Mouse (Mus musculus): ENCODE data around the gene Ccdc144b. TPM values are rescaled to one million over a fixed set of nuclear protein-coding genes. Genes with fewer than 3 reads are reported as not detected.

Ccdc144b gene
- polyA plus RNA-seq, 2 experiments: not detected

DNA sequence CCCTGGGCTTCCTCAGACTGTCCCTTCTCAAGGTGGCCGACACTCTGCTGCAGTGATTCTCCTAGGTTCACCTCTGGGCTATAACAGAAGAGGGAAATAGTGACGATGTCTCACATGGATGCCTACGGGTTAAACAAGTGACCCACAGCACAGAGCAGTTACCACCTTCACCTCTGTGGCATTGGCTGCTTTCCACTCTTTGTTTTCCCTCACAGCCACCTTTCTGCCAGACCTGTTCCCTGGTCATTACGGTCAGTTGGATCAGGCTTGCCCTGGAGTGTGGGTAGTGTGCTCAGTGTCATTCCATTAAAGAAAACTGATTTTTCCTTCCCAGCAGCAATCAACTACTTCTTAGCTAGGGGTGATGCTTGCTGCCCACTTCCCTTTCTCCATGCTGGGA is 29.5 kb upstream of the Ccdc144b start:
- Histone ChIP-seq H3K4me3 (ENCODE audit: insufficient read depth in 1 of 2, low read depth in 2 of 2, low read length in 2 of 2) (no peak overlapping the region), H3K27ac (no peak overlapping the region), H3K9me3 (ENCODE audit: control insufficient read depth, low read length) (no peaks in the 10 kb centered on the region), H3K4me2 (ENCODE audit: low read depth) (no peak overlapping the region), H3K4me1 (replicated peaks; ENCODE audit: control insufficient read depth in 2 of 2, insufficient read depth in 2 of 2, low read length in 1 of 2) (no peaks in the 10 kb centered on the region), H3K36me3 (replicated peaks; ENCODE audit: control insufficient read depth, insufficient read depth, low read depth) (peaks cover 5% of the 10 kb centered on the region; the same call in 1 of the 2 replicates), H3K9ac (replicated peaks) (no peak overlapping the region), H3K27me3 (ENCODE audit: control insufficient read depth, insufficient read depth, low read length) (no peaks in the 10 kb centered on the region)
- ATAC-seq (ENCODE audit: insufficient read depth) (no peak), DNase-seq (ENCODE audit: low read depth in 3 of 3, low spot score in 3 of 3) (no peak)
- WGBS (ENCODE audit: insufficient replicate concordance): 74% methylated on average over 4 of the region's 4 CpGs
- TF ChIP-seq CTCF (IDR thresholded peaks at IDR 0.05; ENCODE audit: low read depth) (no peak), EP300 (IDR thresholded peaks at IDR 0.05; ENCODE audit: low read depth) (no peak)

DNA sequence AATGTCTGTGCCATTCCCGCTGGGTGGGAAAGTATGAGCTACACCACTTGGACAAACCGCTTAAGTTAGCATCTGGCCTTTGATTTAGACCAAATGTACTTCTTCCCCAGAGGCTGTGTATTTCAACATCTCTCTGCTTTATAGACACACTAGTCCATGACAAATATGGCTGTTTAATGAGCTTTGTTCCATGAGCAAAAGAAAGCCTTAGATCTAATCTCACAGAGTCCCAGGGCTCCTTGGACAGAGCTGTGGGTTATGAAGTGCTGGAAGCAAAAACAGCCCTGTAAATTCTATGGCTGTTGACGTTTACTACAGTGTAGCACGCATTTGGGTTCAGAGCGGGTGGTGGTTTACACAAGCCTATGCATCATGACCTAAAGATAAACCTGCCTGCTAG is 27.4 kb upstream of the Ccdc144b start:
- no peaks in the 10 kb centered on the region for H3K9me3 ChIP-seq (ENCODE audit: control insufficient read depth, low read length)
- H3K36me3 ChIP-seq (replicated peaks; ENCODE audit: control insufficient read depth, insufficient read depth, low read depth): peaks cover 14% of the 10 kb centered on the region; the same call in 1 of the 2 replicates
- no peak overlapping the region for H3K4me2 ChIP-seq (ENCODE audit: low read depth)
- H3K9ac ChIP-seq (replicated peaks): no peak overlapping the region
- H3K27me3 ChIP-seq (ENCODE audit: control insufficient read depth, insufficient read depth, low read length): no peaks in the 10 kb centered on the region
- DNase-seq (ENCODE audit: low read depth in 3 of 3, low spot score in 3 of 3) (no peak), ATAC-seq (ENCODE audit: insufficient read depth) (no peak)
- 77% methylated on average over 5 of the region's 5 CpGs for WGBS (ENCODE audit: insufficient replicate concordance)
- no peak overlapping the region for H3K4me3 ChIP-seq (ENCODE audit: insufficient read depth in 1 of 2, low read depth in 2 of 2, low read length in 2 of 2)
- no peaks in the 10 kb centered on the region for H3K4me1 ChIP-seq (replicated peaks; ENCODE audit: control insufficient read depth in 2 of 2, insufficient read depth in 2 of 2, low read length in 1 of 2)
- no peak for TF ChIP-seq CTCF (IDR thresholded peaks at IDR 0.05; ENCODE audit: low read depth)
- TF ChIP-seq EP300 (IDR thresholded peaks at IDR 0.05; ENCODE audit: low read depth): no peak
- no peak overlapping the region for H3K27ac ChIP-seq

DNA sequence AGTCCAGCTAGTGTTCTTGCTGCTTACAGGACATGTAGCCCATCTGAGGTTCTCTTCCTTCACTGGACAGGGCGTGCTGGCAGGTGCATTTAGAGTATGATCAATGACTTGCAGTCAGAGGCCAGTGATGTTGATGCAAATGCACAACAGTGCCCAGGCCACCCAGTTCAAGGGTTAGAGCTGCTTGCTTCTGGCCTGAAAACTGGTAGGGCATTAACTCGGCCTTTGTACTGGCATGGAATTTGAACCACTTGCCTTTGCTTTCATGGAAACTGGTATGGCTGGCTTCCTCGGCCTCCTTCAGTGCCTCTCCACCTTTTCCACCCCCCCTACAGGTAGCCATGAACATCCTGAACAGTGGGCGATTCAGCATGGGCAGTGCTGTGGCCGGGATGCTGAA is 26.5 kb upstream of the Ccdc144b start:
- Histone ChIP-seq H3K36me3 (replicated peaks; ENCODE audit: control insufficient read depth, insufficient read depth, low read depth) (peaks cover 10% of the 10 kb centered on the region; the same call in 1 of the 2 replicates), H3K9me3 (ENCODE audit: control insufficient read depth, low read length) (no peaks in the 10 kb centered on the region), H3K9ac (replicated peaks) (no peak overlapping the region), H3K4me1 (replicated peaks; ENCODE audit: control insufficient read depth in 2 of 2, insufficient read depth in 2 of 2, low read length in 1 of 2) (no peaks in the 10 kb centered on the region), H3K4me3 (ENCODE audit: insufficient read depth in 1 of 2, low read depth in 2 of 2, low read length in 2 of 2) (no peak overlapping the region), H3K4me2 (ENCODE audit: low read depth) (no peak overlapping the region), H3K27me3 (ENCODE audit: control insufficient read depth, insufficient read depth, low read length) (no peaks in the 10 kb centered on the region), H3K27ac (no peak overlapping the region)
- 69% methylated on average over 5 of the region's 5 CpGs for WGBS (ENCODE audit: insufficient replicate concordance)
- TF ChIP-seq EP300 (IDR thresholded peaks at IDR 0.05; ENCODE audit: low read depth) (no peak), CTCF (IDR thresholded peaks at IDR 0.05; ENCODE audit: low read depth) (no peak)
- DNase-seq (ENCODE audit: low read depth in 3 of 3, low spot score in 3 of 3): no peak
- ATAC-seq (ENCODE audit: insufficient read depth): no peak

DNA sequence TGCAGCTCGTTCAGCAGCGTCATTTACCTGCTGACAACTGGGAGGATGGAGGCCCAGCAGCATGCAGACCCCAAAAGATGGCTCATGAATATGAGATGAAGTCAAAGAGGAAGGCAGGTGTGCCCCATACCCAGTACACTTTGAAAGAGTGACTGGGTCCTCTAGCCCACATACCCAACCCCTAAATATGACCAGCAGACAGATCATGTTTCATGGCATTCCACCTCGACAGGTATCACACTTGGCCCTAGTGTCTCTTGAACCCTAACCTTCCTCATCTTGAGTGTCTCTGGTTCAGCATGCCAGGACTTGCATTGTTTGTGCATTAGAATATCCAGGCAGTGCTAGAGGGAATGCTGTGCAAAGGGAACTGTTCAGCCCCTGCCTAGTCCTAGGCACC is 24.0 kb upstream of the Ccdc144b start:
- Histone ChIP-seq H3K4me2 (ENCODE audit: low read depth) (no peak overlapping the region), H3K27ac (no peak overlapping the region), H3K4me3 (ENCODE audit: insufficient read depth in 1 of 2, low read depth in 2 of 2, low read length in 2 of 2) (no peak overlapping the region), H3K27me3 (ENCODE audit: control insufficient read depth, insufficient read depth, low read length) (no peaks in the 10 kb centered on the region), H3K4me1 (replicated peaks; ENCODE audit: control insufficient read depth in 2 of 2, insufficient read depth in 2 of 2, low read length in 1 of 2) (no peaks in the 10 kb centered on the region), H3K9me3 (ENCODE audit: control insufficient read depth, low read length) (no peaks in the 10 kb centered on the region), H3K36me3 (replicated peaks; ENCODE audit: control insufficient read depth, insufficient read depth, low read depth) (peaks cover 9% of the 10 kb centered on the region; the same call in 1 of the 2 replicates), H3K9ac (replicated peaks) (no peak overlapping the region)
- DNase-seq (ENCODE audit: low read depth in 3 of 3, low spot score in 3 of 3) (no peak), ATAC-seq (ENCODE audit: insufficient read depth) (no peak)
- TF ChIP-seq CTCF (IDR thresholded peaks at IDR 0.05; ENCODE audit: low read depth): no peak
- no peak for TF ChIP-seq EP300 (IDR thresholded peaks at IDR 0.05; ENCODE audit: low read depth)
- 80% methylated on average over 3 of the region's 3 CpGs for WGBS (ENCODE audit: insufficient replicate concordance)

DNA sequence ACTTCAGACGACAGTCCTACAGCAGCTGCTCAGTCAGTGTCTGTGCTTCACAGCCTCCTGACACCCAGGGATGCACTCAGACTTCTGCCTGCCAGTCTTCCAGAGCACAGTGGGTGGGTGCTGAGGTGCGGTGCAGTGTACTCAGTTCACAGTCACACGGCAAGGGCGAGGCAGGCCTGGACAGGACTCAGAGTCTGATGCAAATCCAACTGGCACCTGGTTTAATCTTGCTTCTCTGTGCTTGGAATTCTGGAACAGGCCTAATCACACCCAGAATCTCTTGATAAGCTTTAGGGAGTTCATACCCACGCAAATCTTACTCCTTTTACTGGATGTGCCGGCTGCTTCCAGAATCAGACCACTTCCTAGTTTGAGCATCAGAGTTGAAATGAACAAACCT is 22.1 kb upstream of the Ccdc144b start:
- H3K4me1 ChIP-seq (replicated peaks; ENCODE audit: control insufficient read depth in 2 of 2, insufficient read depth in 2 of 2, low read length in 1 of 2): no peaks in the 10 kb centered on the region
- ATAC-seq (ENCODE audit: insufficient read depth): no peak
- DNase-seq (ENCODE audit: low read depth in 3 of 3, low spot score in 3 of 3): no peak
- no peak for TF ChIP-seq EP300 (IDR thresholded peaks at IDR 0.05; ENCODE audit: low read depth)
- no peak for TF ChIP-seq CTCF (IDR thresholded peaks at IDR 0.05; ENCODE audit: low read depth)
- no peak overlapping the region for H3K4me2 ChIP-seq (ENCODE audit: low read depth)
- H3K36me3 ChIP-seq (replicated peaks; ENCODE audit: control insufficient read depth, insufficient read depth, low read depth): peaks cover 9% of the 10 kb centered on the region; the same call in 1 of the 2 replicates
- H3K9ac ChIP-seq (replicated peaks): no peak overlapping the region
- H3K27ac ChIP-seq: no peak overlapping the region
- H3K9me3 ChIP-seq (ENCODE audit: control insufficient read depth, low read length): no peaks in the 10 kb centered on the region
- WGBS (ENCODE audit: insufficient replicate concordance): 81% methylated on average over 6 of the region's 6 CpGs
- no peaks in the 10 kb centered on the region for H3K27me3 ChIP-seq (ENCODE audit: control insufficient read depth, insufficient read depth, low read length)
- H3K4me3 ChIP-seq (ENCODE audit: insufficient read depth in 1 of 2, low read depth in 2 of 2, low read length in 2 of 2): no peak overlapping the region

Measured in liver, embryonic 14.5 days (tissue).